28 mouse cellular contexts compared by ENCODE assay signal in genomic region chr3:125722953-125723352, GRCm38 (mm10).
A peak's percentile ranks its signal among the peaks of the same experiment; 100 is the strongest.
DNase-seq lines count a peak whose midpoint lies in the region; ATAC-seq and TF ChIP-seq lines count a peak whose summit lies in the region.
"Had no signal": no experiment of that assay in that cellular context is flagged by ENCODE, and none has a peak within 500 bp of the region (broad histone marks: within the 10 kb centered on the region; RNA-seq: fewer than 3 reads in every experiment).

No protein-coding gene starts in this region.

- H3K27me3 ChIP-seq in lung, embryonic 14.5 days (ENCODE audit: insufficient read depth, low read length) = no peaks in the 10 kb centered on the region
- no peaks in the 10 kb centered on the region for H3K27me3 ChIP-seq in lung, embryonic 16.5 days (ENCODE audit: control insufficient read depth, insufficient read depth, low read depth, low read length)
- H3K27me3 ChIP-seq: CH12.LX; embryonic facial prominence, embryonic 13.5 days; embryonic facial prominence, embryonic 15.5 days; forebrain, embryonic 12.5 days had no signal

- no peak for TF ChIP-seq CTCF in lung, embryonic 14.5 days (IDR thresholded peaks at IDR 0.05; ENCODE audit: low read depth)
- no peak for TF ChIP-seq CTCF in brain, embryonic 14.5 days (IDR thresholded peaks at IDR 0.05; ENCODE audit: borderline replicate concordance, extremely low read depth, insufficient read depth, insufficient read length)

- H3K36me3 ChIP-seq in lung, embryonic 14.5 days (ENCODE audit: insufficient read depth) = no peaks in the 10 kb centered on the region
- no peaks in the 10 kb centered on the region for H3K36me3 ChIP-seq in lung, embryonic 16.5 days (ENCODE audit: control insufficient read depth, insufficient read depth, low read length)
- H3K36me3 ChIP-seq: embryonic facial prominence, embryonic 13.5 days; embryonic facial prominence, embryonic 15.5 days; forebrain, embryonic 10.5 days; forebrain, embryonic 12.5 days; G1E had no signal

- peak; percentile 35; the same call in 1 of the 2 replicates for ATAC-seq in lung, embryonic 14.5 days (ENCODE audit: insufficient read depth)
- ATAC-seq in lung, embryonic 16.5 days (ENCODE audit: low read depth) = peak; percentile 65
- ATAC-seq: activated CD4-positive, CD25-positive, alpha-beta regulatory T cell, adult 4 months; CD4-positive, CD25-positive, alpha-beta regulatory T cell, adult 4 months; forebrain, embryonic 14.5 days; forebrain, embryonic 16.5 days; Patski had no signal

- no peak overlapping the region for H3K9ac ChIP-seq in lung, embryonic 14.5 days
- H3K9ac ChIP-seq in lung, embryonic 16.5 days (ENCODE audit: low read length) = no peak overlapping the region
- H3K9ac ChIP-seq: embryonic facial prominence, embryonic 13.5 days; embryonic facial prominence, embryonic 15.5 days; forebrain, embryonic 12.5 days had no signal

- peak; percentile 50 for DNase-seq in lung, embryonic 14.5 days
- DNase-seq in lung, postnatal 4 days = no peak
- DNase-seq in lung, postnatal 25 days (ENCODE audit: low spot score) = no peak
- DNase-seq in brain, embryonic 14.5 days (ENCODE audit: low read depth) = peak; percentile 5
- DNase-seq: adrenal gland, adult 8-10 months; adrenal gland, postnatal 14 days; adrenal gland, postnatal 36 days; B cell, adult 2 months; cerebellum, adult 11 months; cerebellum, adult 18-20 months; cerebellum, adult 8-10 months; cerebellum, adult 9-11 months; cerebellum, postnatal 14 days; cerebellum, postnatal 36 days; embryo, embryonic 11 days had no signal

- H3K9me3 ChIP-seq in lung, embryonic 14.5 days (ENCODE audit: low read depth, low read length) = no peaks in the 10 kb centered on the region
- no peaks in the 10 kb centered on the region for H3K9me3 ChIP-seq in lung, embryonic 16.5 days (ENCODE audit: control insufficient read depth, low read length)
- H3K9me3 ChIP-seq: embryonic facial prominence, embryonic 13.5 days; embryonic facial prominence, embryonic 15.5 days; forebrain, embryonic 10.5 days; forebrain, embryonic 12.5 days; G1E had no signal

- TF ChIP-seq POLR2A in brain, embryonic 14.5 days (IDR thresholded peaks at IDR 0.05; ENCODE audit: borderline replicate concordance, extremely low read depth, insufficient read depth, insufficient read length, poor library complexity, severe bottlenecking) = no peak

- H3K4me2 ChIP-seq in lung, embryonic 14.5 days = no peak overlapping the region
- no peak overlapping the region for H3K4me2 ChIP-seq in lung, embryonic 16.5 days (ENCODE audit: low read depth, low read length)
- H3K4me2 ChIP-seq: embryonic facial prominence, embryonic 13.5 days; embryonic facial prominence, embryonic 15.5 days; forebrain, embryonic 12.5 days had no signal

- no peak overlapping the region for H3K4me3 ChIP-seq in lung, embryonic 14.5 days (ENCODE audit: low read depth, low read length)
- no peak overlapping the region for H3K4me3 ChIP-seq in lung, embryonic 16.5 days (ENCODE audit: low read length)
- H3K4me3 ChIP-seq: embryonic facial prominence, embryonic 13.5 days; embryonic facial prominence, embryonic 15.5 days; erythroblast, embryonic 14.5 days; forebrain, embryonic 10.5 days; forebrain, embryonic 12.5 days had no signal

- 52% methylated on average over 2 of the region's 2 CpGs for WGBS in lung, embryonic 14.5 days
- WGBS in lung, embryonic 16.5 days = 39% methylated on average over 2 of the region's 2 CpGs

- no peaks in the 10 kb centered on the region for H3K4me1 ChIP-seq in lung, embryonic 14.5 days (ENCODE audit: insufficient read depth)
- H3K4me1 ChIP-seq in lung, embryonic 16.5 days (replicated peaks; ENCODE audit: control insufficient read depth, insufficient read depth, low read length) = no peaks in the 10 kb centered on the region
- H3K4me1 ChIP-seq: embryonic facial prominence, embryonic 15.5 days; forebrain, embryonic 10.5 days; forebrain, embryonic 12.5 days had no signal

- H3K27ac ChIP-seq in lung, embryonic 14.5 days (ENCODE audit: low read depth) = no peak overlapping the region
- H3K27ac ChIP-seq in lung, embryonic 16.5 days (ENCODE audit: low read length) = no peak overlapping the region
- H3K27ac ChIP-seq: embryonic facial prominence, embryonic 13.5 days; embryonic facial prominence, embryonic 15.5 days; forebrain, embryonic 10.5 days; forebrain, embryonic 12.5 days had no signal

Comparison
In these comparisons a context has a peak if more than half of its experiments do, and no peak if none do; other contexts are left out.
1. DNase-seq: peak in lung, embryonic 14.5 days (single experiment) and brain, embryonic 14.5 days (single experiment); none in lung, postnatal 4 days (0 of 2) and lung, postnatal 25 days (single experiment).